Mouse (Mus musculus): ENCODE results near the gene Arrdc5. TPM values are rescaled to one million over a fixed set of nuclear protein-coding genes. Genes with fewer than 3 reads are reported as not detected.

Gene Arrdc5
- polyA plus RNA-seq, 1 experiment from 2014 or later: not detected

DNA sequence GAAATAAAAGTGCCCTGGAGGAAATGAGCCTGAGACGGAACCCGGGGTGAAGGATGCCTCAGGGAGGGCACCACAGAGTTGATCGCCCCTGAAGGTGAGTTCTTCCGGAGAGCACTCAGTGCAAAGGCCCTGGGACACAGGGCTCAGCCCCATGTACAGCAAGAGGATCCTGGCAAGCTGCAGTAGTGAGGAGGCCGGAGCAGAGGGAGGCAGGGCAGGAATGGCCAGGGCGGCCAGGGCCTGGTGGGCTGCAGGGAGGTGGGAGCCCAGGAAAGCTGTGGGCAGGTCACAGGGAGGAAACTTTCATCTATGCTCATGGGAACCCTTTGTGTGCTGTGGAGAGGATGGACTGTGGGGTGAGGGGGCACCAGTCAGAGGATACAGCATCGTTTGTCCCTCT lies 26.6 kb downstream of the Arrdc5 start:
- DNase-seq (ENCODE audit: low spot score) (no peak), ATAC-seq (replicated peaks; ENCODE audit: insufficient number of reproducible peaks, low FRiP score, low TSS enrichment, low read depth) (no peak)
- Histone ChIP-seq H3K9ac (replicated peaks; ENCODE audit: low read length) (no peak overlapping the region), H3K36me3 (replicated peaks; ENCODE audit: control insufficient read depth, insufficient read depth, low read depth, low read length) (no peaks in the 10 kb centered on the region; the same call in 1 of the 2 replicates), H3K4me2 (ENCODE audit: low read depth, low read length) (no peak overlapping the region), H3K4me1 (ENCODE audit: control insufficient read depth, insufficient read depth, low read length) (no peaks in the 10 kb centered on the region; the same call in 1 of the 2 replicates), H3K27ac (replicated peaks; ENCODE audit: low read depth, low read length) (no peak overlapping the region), H3K9me3 (replicated peaks; ENCODE audit: control insufficient read depth, low read length) (no peaks in the 10 kb centered on the region), H3K4me3 (ENCODE audit: low read depth, low read length) (no peak overlapping the region), H3K27me3 (ENCODE audit: control insufficient read depth, insufficient read depth, low read length) (no peaks in the 10 kb centered on the region)
- 73% methylated on average over 7 of the region's 7 CpGs for WGBS

GRCm38 (mm10) chr17:56272644-56273043 lies 27.4 kb downstream of the Arrdc5 start:
- DNase-seq (ENCODE audit: low spot score) (no peak), ATAC-seq (replicated peaks; ENCODE audit: insufficient number of reproducible peaks, low FRiP score, low TSS enrichment, low read depth) (no peak)
- H3K27ac ChIP-seq (replicated peaks; ENCODE audit: low read depth, low read length): no peak overlapping the region
- H3K4me3 ChIP-seq (ENCODE audit: low read depth, low read length): no peak overlapping the region
- no peak overlapping the region for H3K9ac ChIP-seq (replicated peaks; ENCODE audit: low read length)
- H3K4me2 ChIP-seq (ENCODE audit: low read depth, low read length): no peak overlapping the region
- H3K36me3 ChIP-seq (replicated peaks; ENCODE audit: control insufficient read depth, insufficient read depth, low read depth, low read length): no peaks in the 10 kb centered on the region; the same call in 1 of the 2 replicates
- WGBS: 87% methylated on average over 3 of the region's 3 CpGs
- no peaks in the 10 kb centered on the region; the same call in 1 of the 2 replicates for H3K4me1 ChIP-seq (ENCODE audit: control insufficient read depth, insufficient read depth, low read length)
- no peaks in the 10 kb centered on the region for H3K9me3 ChIP-seq (replicated peaks; ENCODE audit: control insufficient read depth, low read length)
- no peaks in the 10 kb centered on the region for H3K27me3 ChIP-seq (ENCODE audit: control insufficient read depth, insufficient read depth, low read length)

GRCm38 (mm10) chr17:56271609-56272253 lies 28.4 kb downstream of the Arrdc5 start:
- Histone ChIP-seq H3K9me3 (replicated peaks; ENCODE audit: control insufficient read depth, low read length) (no peaks in the 10 kb centered on the region), H3K27me3 (ENCODE audit: control insufficient read depth, insufficient read depth, low read length) (no peaks in the 10 kb centered on the region), H3K9ac (replicated peaks; ENCODE audit: low read length) (no peak overlapping the region), H3K4me2 (ENCODE audit: low read depth, low read length) (no peak overlapping the region), H3K4me1 (ENCODE audit: control insufficient read depth, insufficient read depth, low read length) (no peaks in the 10 kb centered on the region; the same call in 1 of the 2 replicates), H3K27ac (replicated peaks; ENCODE audit: low read depth, low read length) (no peak overlapping the region), H3K36me3 (replicated peaks; ENCODE audit: control insufficient read depth, insufficient read depth, low read depth, low read length) (no peaks in the 10 kb centered on the region; the same call in 1 of the 2 replicates), H3K4me3 (ENCODE audit: low read depth, low read length) (no peak overlapping the region)
- DNase-seq (ENCODE audit: low spot score): no peak
- ATAC-seq (replicated peaks; ENCODE audit: insufficient number of reproducible peaks, low FRiP score, low TSS enrichment, low read depth): no peak
- 80% methylated on average over 12 of the region's 12 CpGs for WGBS

DNA sequence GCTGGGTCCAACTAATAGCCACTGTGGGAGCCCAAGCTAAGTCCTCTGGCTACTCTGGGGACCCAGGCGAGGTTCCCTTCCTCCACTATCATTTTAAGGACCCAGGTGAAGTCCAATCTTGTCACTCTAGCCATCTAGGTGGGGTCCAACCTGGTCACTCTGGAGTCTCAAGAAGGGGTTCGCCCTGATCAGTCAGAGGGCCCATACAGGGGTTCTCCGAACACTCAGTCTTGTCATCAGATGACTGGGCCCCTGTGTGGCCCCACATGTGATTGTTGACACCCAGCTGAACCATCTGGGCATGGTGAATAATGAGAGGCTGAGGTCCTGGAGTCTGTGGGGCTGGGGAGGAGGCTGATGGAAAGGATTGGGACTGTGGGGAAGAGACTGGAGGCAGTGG lies 30.3 kb downstream of the Arrdc5 start:
- H3K4me3 ChIP-seq (ENCODE audit: low read depth, low read length): peak overlapping the region; percentile 15; the same call in 1 of the 2 replicates
- H3K36me3 ChIP-seq (replicated peaks; ENCODE audit: control insufficient read depth, insufficient read depth, low read depth, low read length): no peaks in the 10 kb centered on the region; the same call in 1 of the 2 replicates
- peak overlapping the region; percentile 45 for H3K9ac ChIP-seq (replicated peaks; ENCODE audit: low read length)
- DNase-seq (ENCODE audit: low spot score): no peak
- WGBS: 72% methylated on average over 3 of the region's 3 CpGs
- 0 out of 2 replicates have a peak overlapping the region, but pooled peaks have one; percentile 6 for H3K27ac ChIP-seq (replicated peaks; ENCODE audit: low read depth, low read length)
- H3K4me2 ChIP-seq (ENCODE audit: low read depth, low read length): peak overlapping the region; percentile 34
- ATAC-seq (replicated peaks; ENCODE audit: insufficient number of reproducible peaks, low FRiP score, low TSS enrichment, low read depth): no peak
- no peaks in the 10 kb centered on the region for H3K27me3 ChIP-seq (ENCODE audit: control insufficient read depth, insufficient read depth, low read length)
- H3K4me1 ChIP-seq (ENCODE audit: control insufficient read depth, insufficient read depth, low read length): no peaks in the 10 kb centered on the region
- no peaks in the 10 kb centered on the region for H3K9me3 ChIP-seq (replicated peaks; ENCODE audit: control insufficient read depth, low read length)

DNA sequence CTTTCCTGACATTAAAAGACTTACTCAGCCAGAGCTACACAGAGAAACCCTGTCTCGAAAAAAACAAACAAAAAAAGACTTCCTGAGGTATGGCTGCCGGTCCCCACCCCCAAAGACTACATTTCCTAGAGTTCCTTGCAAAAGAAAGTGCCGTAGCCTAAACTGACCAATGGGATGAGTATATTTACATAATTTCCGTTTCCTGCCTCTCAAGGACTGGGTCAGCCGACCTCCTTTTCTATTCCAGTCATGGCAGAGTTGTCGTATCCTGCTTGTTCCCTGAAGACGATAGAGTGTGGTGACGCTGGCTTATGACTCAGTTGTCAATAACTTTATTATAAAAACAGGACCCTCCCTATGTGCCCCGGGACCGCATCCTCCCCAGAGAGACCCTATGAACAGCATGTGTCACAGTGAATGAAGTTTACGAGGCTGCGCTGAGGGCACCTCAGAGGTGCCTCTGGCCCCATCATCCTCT lies 30.9 kb downstream of the Arrdc5 start:
- WGBS: 23% methylated on average over 12 of the region's 12 CpGs
- Histone ChIP-seq H3K27ac (replicated peaks; ENCODE audit: low read depth, low read length) (no peak overlapping the region), H3K4me1 (ENCODE audit: control insufficient read depth, insufficient read depth, low read length) (no peaks in the 10 kb centered on the region), H3K9ac (replicated peaks; ENCODE audit: low read length) (peak overlapping the region; percentile 45), H3K4me3 (ENCODE audit: low read depth, low read length) (peak overlapping the region; percentile 15), H3K4me2 (ENCODE audit: low read depth, low read length) (peak overlapping the region; percentile 34), H3K27me3 (ENCODE audit: control insufficient read depth, insufficient read depth, low read length) (no peaks in the 10 kb centered on the region), H3K9me3 (replicated peaks; ENCODE audit: control insufficient read depth, low read length) (no peaks in the 10 kb centered on the region), H3K36me3 (replicated peaks; ENCODE audit: control insufficient read depth, insufficient read depth, low read depth, low read length) (no peaks in the 10 kb centered on the region; the same call in 1 of the 2 replicates)
- DNase-seq (ENCODE audit: low spot score) (peak; percentile 88), ATAC-seq (replicated peaks; ENCODE audit: insufficient number of reproducible peaks, low FRiP score, low TSS enrichment, low read depth) (peak; percentile 78)

GRCm38 (mm10) chr17:56266271-56266670 lies 33.8 kb downstream of the Arrdc5 start:
- H3K4me2 ChIP-seq (ENCODE audit: low read depth, low read length): no peak overlapping the region
- WGBS: 69% methylated on average over 3 of the region's 3 CpGs
- no peak overlapping the region for H3K4me3 ChIP-seq (ENCODE audit: low read depth, low read length)
- DNase-seq (ENCODE audit: low spot score): no peak
- H3K27me3 ChIP-seq (ENCODE audit: control insufficient read depth, insufficient read depth, low read length): no peaks in the 10 kb centered on the region
- no peak overlapping the region for H3K27ac ChIP-seq (replicated peaks; ENCODE audit: low read depth, low read length)
- H3K36me3 ChIP-seq (replicated peaks; ENCODE audit: control insufficient read depth, insufficient read depth, low read depth, low read length): no peaks in the 10 kb centered on the region; the same call in 1 of the 2 replicates
- no peak for ATAC-seq (replicated peaks; ENCODE audit: insufficient number of reproducible peaks, low FRiP score, low TSS enrichment, low read depth)
- no peaks in the 10 kb centered on the region for H3K9me3 ChIP-seq (replicated peaks; ENCODE audit: control insufficient read depth, low read length)
- no peak overlapping the region for H3K9ac ChIP-seq (replicated peaks; ENCODE audit: low read length)
- no peaks in the 10 kb centered on the region for H3K4me1 ChIP-seq (ENCODE audit: control insufficient read depth, insufficient read depth, low read length)

DNA sequence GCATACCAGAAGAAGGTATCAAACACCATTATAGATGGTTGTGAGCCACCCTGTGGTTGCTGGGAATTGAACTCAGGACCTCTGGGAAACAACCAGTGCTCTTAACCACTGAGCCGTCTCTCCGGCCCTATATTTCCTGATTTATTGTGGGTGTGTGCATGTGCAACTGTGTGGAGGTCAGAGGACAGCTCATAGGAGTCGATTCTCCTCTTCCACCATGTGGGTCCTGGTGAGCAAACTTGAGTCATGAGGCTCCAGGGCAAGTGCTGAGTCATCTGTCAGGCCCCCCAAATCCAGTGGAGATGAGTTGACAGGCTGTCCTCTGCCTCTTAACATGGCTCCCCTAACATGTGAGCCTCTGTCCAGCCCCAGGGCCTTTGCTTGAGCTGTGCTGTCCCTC lies 34.2 kb downstream of the Arrdc5 start:
- WGBS: 97% methylated on average over 3 of the region's 3 CpGs
- Histone ChIP-seq H3K27me3 (ENCODE audit: control insufficient read depth, insufficient read depth, low read length) (no peaks in the 10 kb centered on the region), H3K4me1 (ENCODE audit: control insufficient read depth, insufficient read depth, low read length) (no peaks in the 10 kb centered on the region), H3K27ac (replicated peaks; ENCODE audit: low read depth, low read length) (no peak overlapping the region), H3K36me3 (replicated peaks; ENCODE audit: control insufficient read depth, insufficient read depth, low read depth, low read length) (no peaks in the 10 kb centered on the region; the same call in 1 of the 2 replicates), H3K9me3 (replicated peaks; ENCODE audit: control insufficient read depth, low read length) (no peaks in the 10 kb centered on the region), H3K4me3 (ENCODE audit: low read depth, low read length) (no peak overlapping the region), H3K9ac (replicated peaks; ENCODE audit: low read length) (no peak overlapping the region), H3K4me2 (ENCODE audit: low read depth, low read length) (no peak overlapping the region)
- ATAC-seq (replicated peaks; ENCODE audit: insufficient number of reproducible peaks, low FRiP score, low TSS enrichment, low read depth) (no peak), DNase-seq (ENCODE audit: low spot score) (no peak)

- WGBS: 92% methylated on average over 4 of the region's 4 CpGs
- H3K27me3 ChIP-seq (ENCODE audit: control insufficient read depth, insufficient read depth, low read length): no peaks in the 10 kb centered on the region
- ATAC-seq (replicated peaks; ENCODE audit: insufficient number of reproducible peaks, low FRiP score, low TSS enrichment, low read depth) (no peak), DNase-seq (ENCODE audit: low spot score) (no peak)
- H3K9ac ChIP-seq (replicated peaks; ENCODE audit: low read length): no peak overlapping the region
- no peak overlapping the region for H3K4me3 ChIP-seq (ENCODE audit: low read depth, low read length)
- H3K36me3 ChIP-seq (replicated peaks; ENCODE audit: control insufficient read depth, insufficient read depth, low read depth, low read length): no peaks in the 10 kb centered on the region; the same call in 1 of the 2 replicates
- no peak overlapping the region for H3K4me2 ChIP-seq (ENCODE audit: low read depth, low read length)
- no peaks in the 10 kb centered on the region for H3K9me3 ChIP-seq (replicated peaks; ENCODE audit: control insufficient read depth, low read length)
- no peak overlapping the region for H3K27ac ChIP-seq (replicated peaks; ENCODE audit: low read depth, low read length)
- no peaks in the 10 kb centered on the region for H3K4me1 ChIP-seq (ENCODE audit: control insufficient read depth, insufficient read depth, low read length)
Observed at GRCm38 (mm10) chr17:56265011-56265410, 35.1 kb downstream of the Arrdc5 start.
